Mouse (Mus musculus) stomach, embryonic 16.5 days (tissue): ENCODE data around the gene Il23a. TPM values are rescaled to one million over a fixed set of nuclear protein-coding genes. Genes with fewer than 3 reads are reported as not detected.
"Not testable (repeated sequence)": the region's sequence is repeated elsewhere in the genome, so short reads cannot be mapped to it uniquely, and the experiment has no call there.

Experiments
- ATAC-seq: fragments of 200-750 bp; cut with Nextera tagmentation; 2 replicates; pipeline ENCODE4 v1.8.0; 2017; ENCODE audit warnings: moderate number of reproducible peaks, moderate TSS enrichment; ENCODE audit not compliant: insufficient read depth, low FRiP score
- H3K27ac ChIP-seq: fragments of 300-500 bp; sonication (generic); 2 replicates; pipeline ENCODE4 v1.5.1; 2014; ENCODE audit warnings: low read length
- H3K27me3 ChIP-seq: fragments of 300-500 bp; sonication (generic); 2 replicates; pipeline ENCODE4 v1.6.1; 2014; ENCODE audit warnings: low read length, control low read depth, mixed read lengths; ENCODE audit not compliant: control insufficient read depth, insufficient read depth
- H3K36me3 ChIP-seq: fragments of 300-500 bp; sonication (generic); 2 replicates; pipeline ENCODE4 v1.6.1; 2014; ENCODE audit warnings: low read length; ENCODE audit not compliant: control insufficient read depth, insufficient read depth
- H3K4me1 ChIP-seq: fragments of 300-500 bp; sonication (generic); 2 replicates; pipeline ENCODE4 v1.6.1; 2014; ENCODE audit warnings: low read length, control low read depth, mixed read lengths; ENCODE audit not compliant: control insufficient read depth, insufficient read depth
- H3K4me2 ChIP-seq: fragments of 300-500 bp; sonication (generic); 2 replicates; pipeline ENCODE4 v1.6.1; 2014; ENCODE audit warnings: low read depth, low read length, mixed read lengths
- H3K4me3 ChIP-seq: fragments of 300-500 bp; sonication (generic); replicated peaks from 2 replicates; pipeline ENCODE4 v1.5.1; 2014; ENCODE audit warnings: mild to moderate bottlenecking, low read length
- H3K9ac ChIP-seq: fragments of 300-500 bp; sonication (generic); 2 replicates; pipeline ENCODE4 v1.6.1; 2014; ENCODE audit warnings: low read length
- H3K9me3 ChIP-seq: fragments of 300-500 bp; sonication (generic); replicated peaks from 2 replicates; pipeline ENCODE4 v1.6.1; 2016; ENCODE audit warnings: low read length, control low read depth; ENCODE audit not compliant: control insufficient read depth
- WGBS: fragments of 180-500 bp; shearing (Covaris S2); extraction: QIAGEN DNeasy Blood & Tissue Kit; methylation state at CpG from one replicate; pipeline ENCODE4 v1.1.7; 2014; 5-methylcytosine and 5-hydroxymethylcytosine counted together
- polyA plus RNA-seq: library from polyadenylated mRNA; unstranded; fragments of >200 nt; fragmentation: Nextera tagmentation; extraction: Ambion mirVana; gene quantifications from 2 replicates; pipeline ENCODE4 v1.2.1, GENCODE M21; 2015

Gene Il23a
- polyA plus RNA-seq, 1 experiment from 2014 or later: 0.57 TPM

GRCm38 (mm10) chr10:128297622-128298021 lies 930 bp downstream of the Il23a start:
- Histone ChIP-seq H3K4me2 (no peak overlapping the region), H3K27me3 (no peaks in the 10 kb centered on the region), H3K4me3 (no peak overlapping the region), H3K9me3 (no peaks in the 10 kb centered on the region), H3K9ac (no peak overlapping the region), H3K36me3 (no peaks in the 10 kb centered on the region), H3K4me1 (0 out of 2 replicates have a peak, but pooled peaks cover 5% of the 10 kb centered on the region), H3K27ac (no peak overlapping the region)
- peak; percentile 67; the same call in 1 of the 2 replicates for ATAC-seq
- WGBS: 60% methylated on average over 11 of the region's 11 CpGs

GRCm38 (mm10) chr10:128297221-128297620 lies 1.3 kb downstream of the Il23a start:
- Histone ChIP-seq H3K4me2 (no peak overlapping the region), H3K9ac (no peak overlapping the region), H3K9me3 (no peaks in the 10 kb centered on the region), H3K4me1 (0 out of 2 replicates have a peak, but pooled peaks cover 1% of the 10 kb centered on the region), H3K27ac (no peak overlapping the region), H3K4me3 (no peak overlapping the region), H3K36me3 (no peaks in the 10 kb centered on the region), H3K27me3 (no peaks in the 10 kb centered on the region)
- ATAC-seq: no peak
- WGBS: 58% methylated on average over 4 of the region's 4 CpGs

DNA sequence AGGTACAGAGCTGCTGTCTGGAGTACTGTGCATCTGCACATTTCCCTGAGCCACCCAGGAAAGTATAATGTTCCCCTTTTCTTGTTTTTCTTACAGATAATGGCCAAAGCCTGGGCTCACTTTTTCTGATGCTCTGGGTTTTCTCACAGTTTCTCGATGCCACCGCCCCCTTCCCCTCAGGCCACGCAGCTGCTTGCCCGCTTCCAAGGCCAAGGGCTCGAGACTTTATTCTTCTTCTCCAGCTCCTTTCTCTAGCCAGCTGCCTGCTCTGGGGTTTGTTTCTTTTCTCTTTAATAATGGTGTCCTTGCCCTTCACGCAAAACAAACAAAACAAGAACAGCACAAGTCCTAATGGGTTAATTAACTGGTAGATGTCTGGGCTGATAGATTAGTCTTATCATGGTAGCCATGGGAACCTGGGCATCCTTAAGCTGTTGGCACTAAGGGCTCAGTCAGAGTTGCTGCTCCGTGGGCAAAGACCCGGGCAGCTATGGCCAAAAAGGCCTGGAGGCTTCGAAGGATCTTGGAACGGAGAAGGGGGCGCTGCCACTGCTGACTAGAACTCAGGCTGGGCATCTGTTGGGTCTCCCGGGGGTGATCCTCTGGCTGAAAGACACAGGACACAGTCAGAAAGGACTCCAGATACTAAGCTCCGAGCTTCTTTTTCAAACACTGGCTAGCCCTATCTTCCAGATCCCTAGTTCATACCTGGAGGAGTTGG lies 2.0 kb downstream of the Il23a start:
- no peak overlapping the region for H3K4me2 ChIP-seq
- no peaks in the 10 kb centered on the region for H3K36me3 ChIP-seq
- H3K4me3 ChIP-seq: no peak overlapping the region
- H3K9me3 ChIP-seq: no peaks in the 10 kb centered on the region
- no peaks in the 10 kb centered on the region for H3K4me1 ChIP-seq
- H3K27me3 ChIP-seq: no peaks in the 10 kb centered on the region
- H3K9ac ChIP-seq: no peak overlapping the region
- no peak for ATAC-seq
- H3K27ac ChIP-seq: no peak overlapping the region
- whole genome bisulfite sequencing: 69% methylated on average over 13 of the region's 13 CpGs

- H3K4me3 ChIP-seq, ATAC-seq: not testable (repeated sequence)
Observed at GRCm38 (mm10) chr10:128290594-128290993, 8.0 kb downstream of the Il23a start.

GRCm38 (mm10) chr10:128283604-128284579 lies 14.7 kb downstream of the Il23a start:
- H3K9me3 ChIP-seq: no peaks in the 10 kb centered on the region
- H3K9ac ChIP-seq: no peak overlapping the region
- no peak overlapping the region for H3K27ac ChIP-seq
- H3K36me3 ChIP-seq: peaks cover 5% of the 10 kb centered on the region
- no peak overlapping the region for H3K4me2 ChIP-seq
- no peak for ATAC-seq
- no peaks in the 10 kb centered on the region for H3K27me3 ChIP-seq
- WGBS: 62% methylated on average over 31 of the region's 31 CpGs
- no peaks in the 10 kb centered on the region for H3K4me1 ChIP-seq
- H3K4me3 ChIP-seq: no peak overlapping the region

More at GRCm38 (mm10) chr10:128290594-128290993, 8.0 kb downstream of the Il23a start:
- WGBS: 78% methylated on average over 1 of the region's 1 CpGs
- H3K9me3 ChIP-seq, H3K27me3 ChIP-seq, H3K4me2 ChIP-seq, H3K27ac ChIP-seq, H3K36me3 ChIP-seq, H3K4me1 ChIP-seq, H3K9ac ChIP-seq: not testable (repeated sequence)

DNA sequence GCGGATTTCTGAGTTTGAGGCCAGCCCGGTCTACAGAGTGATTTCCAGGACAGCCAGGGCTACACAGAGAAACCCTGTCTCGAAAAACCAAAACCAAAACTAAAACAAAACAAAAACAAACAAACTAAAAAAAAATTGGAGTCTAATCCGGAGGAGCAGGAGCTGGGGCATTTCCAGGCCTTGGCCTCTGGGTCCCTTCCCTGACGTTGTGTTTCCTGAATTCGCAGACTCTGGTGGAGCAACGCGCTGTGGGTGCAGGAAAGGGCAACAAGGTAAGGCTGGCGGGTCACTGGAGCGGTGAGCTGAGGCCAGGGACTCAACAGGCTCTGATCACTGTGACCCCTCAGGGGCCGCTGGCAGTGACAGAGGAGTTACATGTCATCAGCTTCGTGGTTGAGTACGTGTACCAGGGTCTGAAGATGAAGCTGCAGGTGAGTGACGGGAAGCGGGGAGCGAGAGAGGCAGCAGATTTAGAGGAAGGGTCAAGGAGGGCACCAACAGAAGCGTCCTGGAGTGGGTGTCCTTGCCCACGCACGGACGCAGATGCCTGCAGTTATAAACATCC lies 15.6 kb downstream of the Il23a start:
- peaks cover 9% of the 10 kb centered on the region for H3K36me3 ChIP-seq
- H3K9me3 ChIP-seq: no peaks in the 10 kb centered on the region
- no peaks in the 10 kb centered on the region for H3K4me1 ChIP-seq
- no peaks in the 10 kb centered on the region for H3K27me3 ChIP-seq
- 86% methylated on average over 20 of the region's 20 CpGs for WGBS
- ATAC-seq: no peak
- no peak overlapping the region for H3K27ac ChIP-seq
- no peak overlapping the region for H3K9ac ChIP-seq
- no peak overlapping the region for H3K4me2 ChIP-seq
- no peak overlapping the region for H3K4me3 ChIP-seq

GRCm38 (mm10) chr10:128281682-128282081 lies 16.9 kb downstream of the Il23a start:
- Histone ChIP-seq H3K4me1 (no peaks in the 10 kb centered on the region), H3K27ac (no peak overlapping the region), H3K9me3 (no peaks in the 10 kb centered on the region), H3K27me3 (no peaks in the 10 kb centered on the region), H3K9ac (no peak overlapping the region), H3K4me2 (no peak overlapping the region), H3K4me3 (no peak overlapping the region), H3K36me3 (peaks cover 13% of the 10 kb centered on the region)
- WGBS: 89% methylated on average over 14 of the region's 14 CpGs
- ATAC-seq: no peak

DNA sequence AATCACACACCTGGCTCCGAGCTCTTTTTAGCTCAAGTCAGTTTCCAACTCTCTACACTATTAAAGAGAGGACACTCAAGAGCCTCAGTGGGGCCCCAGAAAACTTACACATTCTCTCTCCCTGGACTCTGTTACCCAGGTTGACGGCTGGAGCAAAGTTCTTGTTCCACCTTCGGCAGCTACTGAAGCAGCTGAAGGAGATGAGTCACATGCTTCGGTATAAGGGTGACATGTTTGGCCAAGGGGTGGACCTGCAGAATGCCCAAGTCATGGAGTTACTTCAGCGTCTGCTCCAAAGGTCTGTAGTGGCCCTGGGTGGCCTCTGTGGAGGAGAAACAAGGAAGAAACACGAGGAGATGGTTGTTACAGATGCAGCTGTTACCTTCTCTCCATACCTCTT lies 17.6 kb downstream of the Il23a start:
- no peak overlapping the region for H3K4me2 ChIP-seq
- no peak for ATAC-seq
- no peak overlapping the region for H3K9ac ChIP-seq

DNA sequence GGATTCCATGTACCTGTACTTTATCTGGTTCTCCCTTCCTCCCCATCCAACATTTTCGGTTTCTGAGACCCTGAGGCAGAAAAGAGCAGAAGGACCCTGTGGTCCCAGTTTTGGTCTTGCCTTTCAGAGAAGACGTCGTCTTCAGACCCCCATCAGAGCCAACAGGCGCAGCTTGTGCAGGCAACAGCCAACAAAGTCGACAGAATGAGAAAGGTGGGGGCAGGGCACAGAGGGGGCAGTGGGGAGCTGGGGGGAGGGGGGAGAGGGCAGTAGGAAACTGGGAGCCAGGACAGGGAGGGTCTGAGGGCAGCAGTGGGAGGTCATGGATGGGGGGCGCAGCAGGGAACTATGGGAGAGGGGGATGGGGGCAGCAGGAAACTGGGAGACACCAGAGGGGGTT lies 20.4 kb downstream of the Il23a start:
- no peak for ATAC-seq
- 72% methylated on average over 6 of the region's 6 CpGs for WGBS

More for the DNA sequence above, 17.6 kb downstream of the Il23a start:
- WGBS: 78% methylated on average over 6 of the region's 6 CpGs
- Histone ChIP-seq H3K36me3 (peaks cover 13% of the 10 kb centered on the region), H3K4me1 (no peaks in the 10 kb centered on the region), H3K27ac (no peak overlapping the region), H3K9me3 (no peaks in the 10 kb centered on the region), H3K4me3 (no peak overlapping the region), H3K27me3 (no peaks in the 10 kb centered on the region)

More for the DNA sequence above, 20.4 kb downstream of the Il23a start:
- Histone ChIP-seq H3K27me3 (no peaks in the 10 kb centered on the region), H3K27ac (no peak overlapping the region), H3K4me2 (no peak overlapping the region), H3K4me3 (no peak overlapping the region), H3K9ac (no peak overlapping the region), H3K4me1 (no peaks in the 10 kb centered on the region), H3K9me3 (no peaks in the 10 kb centered on the region), H3K36me3 (peaks cover 13% of the 10 kb centered on the region)
